Mouse (Mus musculus): ENCODE measurements around the gene Exd1.

DNA sequence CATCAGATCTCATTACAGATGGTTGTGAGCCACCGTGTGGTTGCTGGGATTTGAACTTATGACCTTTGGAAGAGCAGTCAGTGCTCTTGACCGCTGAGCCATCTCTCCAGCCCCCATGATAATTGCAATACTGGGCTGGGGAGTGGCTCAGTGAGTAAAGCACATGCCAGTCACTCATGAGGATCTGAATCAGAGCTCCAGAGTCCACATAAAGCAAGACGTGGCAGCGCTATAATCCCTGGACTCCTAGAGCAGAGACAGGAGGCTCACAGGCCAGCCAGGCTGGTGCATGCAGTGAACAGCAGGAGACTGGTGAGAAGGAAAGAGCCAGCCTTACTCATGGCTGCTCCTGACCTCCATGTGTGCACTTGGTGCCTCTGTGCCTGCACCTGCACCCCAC, 22.0 kb downstream of the Exd1 start:
- TF ChIP-seq CTCF (IDR thresholded peaks at IDR 0.05; ENCODE audit: low read depth) (no peak), EP300 (IDR thresholded peaks at IDR 0.05; ENCODE audit: low read depth) (no peak)

Measured in heart, postnatal 0 days (tissue).